Mouse (Mus musculus) neural tube, embryonic 14.5 days (tissue): ENCODE measurements around the gene Eif4e1b. TPM values are rescaled to one million over a fixed set of nuclear protein-coding genes. Genes with fewer than 3 reads are reported as not detected.
"Not testable (repeated sequence)": the region's sequence is repeated elsewhere in the genome, so short reads cannot be mapped to it uniquely, and the experiment has no call there.

Experiments
- ATAC-seq: fragments of 200-750 bp; cut with Nextera tagmentation; 2 replicates; pipeline ENCODE4 v1.8.0; 2017; ENCODE audit warnings: low read depth, mild to moderate bottlenecking, moderate TSS enrichment, moderate library complexity
- H3K27ac ChIP-seq: fragments of 300-500 bp; sonication (generic); 2 replicates; pipeline ENCODE4 v1.5.1; 2014; ENCODE audit warnings: low read depth, mild to moderate bottlenecking, control low read depth, low read length, moderate library complexity, mixed read lengths
- H3K27me3 ChIP-seq: fragments of 300-500 bp; sonication (generic); 2 replicates; pipeline ENCODE4 v1.6.1; 2014; ENCODE audit warnings: low read length; ENCODE audit not compliant: control insufficient read depth, insufficient read depth
- H3K36me3 ChIP-seq: fragments of 300-500 bp; sonication (generic); 2 replicates; pipeline ENCODE4 v1.6.1; 2014; ENCODE audit warnings: low read length, mixed read lengths; ENCODE audit not compliant: control insufficient read depth, insufficient read depth
- H3K4me1 ChIP-seq: fragments of 300-500 bp; sonication (generic); 2 replicates; pipeline ENCODE4 v1.6.1; 2014; ENCODE audit warnings: low read length; ENCODE audit not compliant: control insufficient read depth, insufficient read depth
- H3K4me2 ChIP-seq: fragments of 300-500 bp; sonication (generic); 2 replicates; pipeline ENCODE4 v1.6.1; 2014; ENCODE audit warnings: mild to moderate bottlenecking, low read depth, low read length, control low read depth
- H3K4me3 ChIP-seq: fragments of 300-500 bp; sonication (generic); 2 replicates; pipeline ENCODE4 v1.5.1; 2014; ENCODE audit warnings: low read depth, low read length, control low read depth, mixed read lengths
- H3K9ac ChIP-seq: fragments of 300-500 bp; sonication (generic); replicated peaks from 2 replicates; pipeline ENCODE4 v1.6.1; 2014; ENCODE audit warnings: low read depth, mild to moderate bottlenecking, control low read depth, low read length, mixed read lengths
- H3K9me3 ChIP-seq: fragments of 300-500 bp; sonication (generic); 2 replicates; pipeline ENCODE4 v1.6.1; 2016; ENCODE audit warnings: low read length; ENCODE audit not compliant: control insufficient read depth
- WGBS: fragments of 180-500 bp; shearing (Covaris S2); extraction: QIAGEN DNeasy Blood & Tissue Kit; methylation state at CpG from one replicate; pipeline ENCODE4 v1.1.7; 2014; 5-methylcytosine and 5-hydroxymethylcytosine counted together
- polyA plus RNA-seq: library from polyadenylated mRNA; unstranded; fragments of >200 nt; fragmentation: Nextera tagmentation; extraction: Ambion mirVana; gene quantifications from 2 replicates; pipeline ENCODE4 v1.2.1, GENCODE M21; 2014

Gene Eif4e1b
- polyA plus RNA-seq, 1 experiment from 2014 or later, result not detected

- Histone ChIP-seq H3K9me3 (no peaks in the 10 kb centered on the region), H3K27me3 (peaks cover 10% of the 10 kb centered on the region; the same call in 1 of the 2 replicates), H3K4me1 (0 out of 2 replicates have a peak, but pooled peaks cover 2% of the 10 kb centered on the region), H3K9ac (no peak overlapping the region), H3K4me3 (no peak overlapping the region), H3K27ac (no peak overlapping the region), H3K4me2 (peak overlapping the region; percentile 61), H3K36me3 (no peaks in the 10 kb centered on the region)
- no peak for ATAC-seq
- 69% methylated on average over 4 of the region's 4 CpGs for WGBS
Observed at GRCm38 (mm10) chr13:54767012-54767411, 16.8 kb upstream of the Eif4e1b start.

GRCm38 (mm10) chr13:54780592-54780991, 3.2 kb upstream of the Eif4e1b start:
- WGBS, result 80% methylated on average over 3 of the region's 3 CpGs
- ATAC-seq, result no peak; the same call in 1 of the 2 replicates
- no peak overlapping the region for H3K9ac ChIP-seq
- H3K27me3 ChIP-seq, result no peaks in the 10 kb centered on the region
- H3K4me3 ChIP-seq, result no peak overlapping the region
- H3K4me1 ChIP-seq, result no peaks in the 10 kb centered on the region
- H3K4me2 ChIP-seq, result no peak overlapping the region
- H3K36me3 ChIP-seq, result no peaks in the 10 kb centered on the region
- H3K9me3 ChIP-seq, result no peaks in the 10 kb centered on the region
- H3K27ac ChIP-seq, result no peak overlapping the region

GRCm38 (mm10) chr13:54781086-54781485, 2.7 kb upstream of the Eif4e1b start:
- WGBS, result 85% methylated on average over 3 of the region's 3 CpGs
- Histone ChIP-seq H3K4me2 (no peak overlapping the region), H3K9ac (no peak overlapping the region), H3K27me3 (no peaks in the 10 kb centered on the region), H3K9me3 (no peaks in the 10 kb centered on the region), H3K36me3 (no peaks in the 10 kb centered on the region), H3K27ac (no peak overlapping the region), H3K4me3 (no peak overlapping the region), H3K4me1 (no peaks in the 10 kb centered on the region)
- no peak for ATAC-seq

- Histone ChIP-seq H3K9ac (no peak overlapping the region), H3K27ac (no peak overlapping the region), H3K4me2 (no peak overlapping the region)
Observed at GRCm38 (mm10) chr13:54783235-54783634, 563 bp upstream of the Eif4e1b start.

GRCm38 (mm10) chr13:54787591-54787990, 3.8 kb downstream of the Eif4e1b start:
- not testable (repeated sequence) for H3K27me3 ChIP-seq, H3K4me3 ChIP-seq, ATAC-seq, H3K9ac ChIP-seq, H3K4me1 ChIP-seq, H3K4me2 ChIP-seq, H3K36me3 ChIP-seq, H3K9me3 ChIP-seq, H3K27ac ChIP-seq
- 56% methylated on average over 2 of the region's 2 CpGs for WGBS

More at GRCm38 (mm10) chr13:54783235-54783634, 563 bp upstream of the Eif4e1b start:
- Histone ChIP-seq H3K27me3 (no peaks in the 10 kb centered on the region), H3K4me1 (no peaks in the 10 kb centered on the region), H3K4me3 (no peak overlapping the region), H3K36me3 (no peaks in the 10 kb centered on the region), H3K9me3 (no peaks in the 10 kb centered on the region)
- ATAC-seq, result no peak
- 45% methylated on average over 2 of the region's 2 CpGs for WGBS

GRCm38 (mm10) chr13:54788740-54789560, 5.2 kb downstream of the Eif4e1b start, which contains the start of gene Tspan17:
TSS of gene Tspan17 (plus strand) at chr13:54789377.
- peak within 1 kb of the TSS; percentile 55 for H3K9ac ChIP-seq
- no peaks in the 10 kb centered on the region for H3K9me3 ChIP-seq
- no peaks in the 10 kb centered on the region for H3K36me3 ChIP-seq
- H3K4me3 ChIP-seq, result peak within 1 kb of the TSS; percentile 55
- ATAC-seq, result peak; percentile 83
- 2% methylated on average over 49 of the region's 49 CpGs for WGBS
- 0 out of 2 replicates have a peak within 1 kb of the TSS, but pooled peaks have one; percentile 10 for H3K27ac ChIP-seq
- H3K4me2 ChIP-seq, result peak within 1 kb of the TSS; percentile 97
- no peaks in the 10 kb centered on the region; the same call in 1 of the 2 replicates for H3K27me3 ChIP-seq
- H3K4me1 ChIP-seq, result peaks cover 5% of the 10 kb centered on the region; the same call in 1 of the 2 replicates

- peaks cover 5% of the 10 kb centered on the region; the same call in 1 of the 2 replicates for H3K4me1 ChIP-seq
- H3K9ac ChIP-seq, result peak overlapping the region; percentile 55
- no peaks in the 10 kb centered on the region for H3K9me3 ChIP-seq
- H3K36me3 ChIP-seq, result no peaks in the 10 kb centered on the region
- WGBS, result 1% methylated on average over 38 of the region's 38 CpGs
- peak; percentile 53 for ATAC-seq
- 0 out of 2 replicates have a peak overlapping the region, but pooled peaks have one; percentile 10 for H3K27ac ChIP-seq
- no peaks in the 10 kb centered on the region; the same call in 1 of the 2 replicates for H3K27me3 ChIP-seq
- H3K4me3 ChIP-seq, result peak overlapping the region; percentile 55
- peak overlapping the region; percentile 97 for H3K4me2 ChIP-seq
Observed at GRCm38 (mm10) chr13:54789561-54790397, 6.0 kb downstream of the Eif4e1b start.

- no peak for ATAC-seq
- Histone ChIP-seq H3K4me2 (no peak overlapping the region), H3K36me3 (no peaks in the 10 kb centered on the region), H3K4me3 (no peak overlapping the region), H3K27me3 (no peaks in the 10 kb centered on the region; the same call in 1 of the 2 replicates), H3K4me1 (peaks cover 5% of the 10 kb centered on the region; the same call in 1 of the 2 replicates), H3K27ac (no peak overlapping the region), H3K9me3 (no peaks in the 10 kb centered on the region), H3K9ac (no peak overlapping the region)
- 15% methylated on average over 21 of the region's 21 CpGs for WGBS
Observed at GRCm38 (mm10) chr13:54792259-54793230, 8.7 kb downstream of the Eif4e1b start.
